Mouse (Mus musculus) neural tube, embryonic 11.5 days (tissue): Measurements from ENCODE around the gene Cyb5r1. TPM values are rescaled to one million over a fixed set of nuclear protein-coding genes. Genes with fewer than 3 reads are reported as not detected.
A peak's percentile ranks its signal among the peaks of the same experiment; 100 is the strongest.

Experiments used
- ATAC-seq: fragments of 200-750 bp; cut with Nextera tagmentation; 2 replicates; pipeline ENCODE4 v1.8.0; 2017; ENCODE audit warnings: moderate number of reproducible peaks, mild to moderate bottlenecking, moderate TSS enrichment, moderate library complexity; ENCODE audit not compliant: insufficient read depth, low FRiP score, low TSS enrichment
- DNase-seq: peaks from one replicate; pipeline ENCODE4 v3.0.0-alpha.2; 2015; ENCODE audit warnings: low spot score
- H3K27ac ChIP-seq: fragments of 300-500 bp; sonication (generic); 2 replicates; pipeline ENCODE4 v1.5.1; 2014; ENCODE audit warnings: low read depth, mild to moderate bottlenecking, low read length
- H3K27me3 ChIP-seq: fragments of 300-500 bp; sonication (generic); 2 replicates; pipeline ENCODE4 v1.6.1; 2014; ENCODE audit warnings: mild to moderate bottlenecking, low read length, mixed read lengths; ENCODE audit not compliant: control insufficient read depth, insufficient read depth
- H3K36me3 ChIP-seq: fragments of 300-500 bp; sonication (generic); 2 replicates; pipeline ENCODE4 v1.6.1; 2014; ENCODE audit warnings: mild to moderate bottlenecking, low read length, moderate library complexity, mixed read lengths; ENCODE audit not compliant: control insufficient read depth, insufficient read depth
- H3K4me1 ChIP-seq: fragments of 300-500 bp; sonication (generic); 2 replicates; pipeline ENCODE4 v1.6.1; 2014; ENCODE audit warnings: low read length, mixed read lengths; ENCODE audit not compliant: control insufficient read depth, insufficient read depth
- H3K4me2 ChIP-seq: fragments of 300-500 bp; sonication (generic); 2 replicates; pipeline ENCODE4 v1.6.1; 2014; ENCODE audit warnings: low read depth, mild to moderate bottlenecking, moderate library complexity
- H3K4me3 ChIP-seq: fragments of 300-500 bp; sonication (generic); 2 replicates; pipeline ENCODE4 v1.5.1; 2014; ENCODE audit warnings: low read depth, low read length
- H3K9ac ChIP-seq: fragments of 300-500 bp; sonication (generic); 2 replicates; pipeline ENCODE4 v1.6.1; 2014; ENCODE audit warnings: mild to moderate bottlenecking, low read length
- H3K9me3 ChIP-seq: fragments of 300-500 bp; sonication (generic); 2 replicates; pipeline ENCODE4 v1.6.1; 2016; ENCODE audit warnings: low read length; ENCODE audit not compliant: control insufficient read depth
- WGBS: fragments of 180-500 bp; shearing (Covaris S2); extraction: QIAGEN DNeasy Blood & Tissue Kit; methylation state at CpG from one replicate; pipeline ENCODE4 v1.1.7; 2014; 5-methylcytosine and 5-hydroxymethylcytosine counted together
- polyA plus RNA-seq: library from polyadenylated mRNA; unstranded; fragments of >200 nt; fragmentation: Nextera tagmentation; extraction: Ambion mirVana; gene quantifications from 2 replicates; pipeline ENCODE4 v1.2.1, GENCODE M21; 2014

Gene Cyb5r1
- polyA plus RNA-seq, 1 experiment from 2014 or later: 22.9 TPM

- H3K4me3 ChIP-seq: peak overlapping the region; percentile 80
- no peaks in the 10 kb centered on the region for H3K9me3 ChIP-seq
- 34% methylated on average over 8 of the region's 8 CpGs for WGBS
- no peak overlapping the region for H3K27ac ChIP-seq
- no peak for DNase-seq
- 0 out of 2 replicates have a peak, but pooled peaks have one; percentile 23 for ATAC-seq
- peaks cover 7% of the 10 kb centered on the region; the same call in 1 of the 2 replicates for H3K36me3 ChIP-seq
- H3K4me1 ChIP-seq: peaks cover 6% of the 10 kb centered on the region; the same call in 1 of the 2 replicates
- peak overlapping the region; percentile 74 for H3K4me2 ChIP-seq
- H3K27me3 ChIP-seq: no peaks in the 10 kb centered on the region
- peak overlapping the region; percentile 68 for H3K9ac ChIP-seq
These were observed 1.0 kb downstream of the Cyb5r1 start for GRCm38 (mm10) chr1:134406414-134406771.

GRCm38 (mm10) chr1:134408080-134408479 is 2.7 kb downstream of the Cyb5r1 start:
- Histone ChIP-seq H3K36me3 (peaks cover 7% of the 10 kb centered on the region; the same call in 1 of the 2 replicates), H3K27ac (no peak overlapping the region), H3K27me3 (no peaks in the 10 kb centered on the region), H3K4me1 (peaks cover 6% of the 10 kb centered on the region; the same call in 1 of the 2 replicates), H3K4me3 (no peak overlapping the region), H3K9ac (no peak overlapping the region), H3K9me3 (no peaks in the 10 kb centered on the region), H3K4me2 (no peak overlapping the region)
- 77% methylated on average over 8 of the region's 8 CpGs for WGBS
- DNase-seq: no peak
- ATAC-seq: no peak

- Histone ChIP-seq H3K36me3 (peaks cover 7% of the 10 kb centered on the region; the same call in 1 of the 2 replicates), H3K4me1 (peaks cover 7% of the 10 kb centered on the region; the same call in 1 of the 2 replicates), H3K9me3 (no peaks in the 10 kb centered on the region), H3K27me3 (no peaks in the 10 kb centered on the region), H3K4me2 (no peak overlapping the region), H3K27ac (no peak overlapping the region), H3K9ac (no peak overlapping the region), H3K4me3 (no peak overlapping the region)
- 90% methylated on average over 9 of the region's 9 CpGs for WGBS
- DNase-seq: no peak
- no peak for ATAC-seq
These were observed 6.6 kb downstream of the Cyb5r1 start for GRCm38 (mm10) chr1:134411706-134412629.

- Histone ChIP-seq H3K4me2 (no peak overlapping the region), H3K4me1 (peaks cover 7% of the 10 kb centered on the region; the same call in 1 of the 2 replicates), H3K27ac (no peak overlapping the region), H3K4me3 (no peak overlapping the region), H3K9ac (no peak overlapping the region), H3K27me3 (no peaks in the 10 kb centered on the region), H3K36me3 (peaks cover 5% of the 10 kb centered on the region; the same call in 1 of the 2 replicates), H3K9me3 (no peaks in the 10 kb centered on the region)
- 51% methylated on average over 2 of the region's 2 CpGs for WGBS
- DNase-seq: no peak
- ATAC-seq: no peak
These were observed 8.7 kb downstream of the Cyb5r1 start for GRCm38 (mm10) chr1:134414038-134414437.

- Histone ChIP-seq H3K4me3 (peak overlapping the region; percentile 80), H3K27ac (peak overlapping the region; percentile 76), H3K9me3 (no peaks in the 10 kb centered on the region), H3K4me2 (peak overlapping the region; percentile 65), H3K36me3 (0 out of 2 replicates have a peak, but pooled peaks cover under 1% of the 10 kb centered on the region), H3K27me3 (no peaks in the 10 kb centered on the region), H3K9ac (peak overlapping the region; percentile 30; the same call in 1 of the 2 replicates), H3K4me1 (peaks cover 7% of the 10 kb centered on the region; the same call in 1 of the 2 replicates)
- 12% methylated on average over 11 of the region's 11 CpGs for WGBS
- DNase-seq: no peak
- peak; percentile 40 for ATAC-seq
These were observed 9.3 kb downstream of the Cyb5r1 start for GRCm38 (mm10) chr1:134414501-134415167.

- ATAC-seq (peak; percentile 99), DNase-seq (peak; percentile 98)
- WGBS: 0% methylated on average over 70 of the region's 77 CpGs
- Histone ChIP-seq H3K4me2 (peak within 1 kb of the TSS; percentile 65), H3K9me3 (no peaks in the 10 kb centered on the region), H3K4me3 (peak within 1 kb of the TSS; percentile 80), H3K36me3 (no peaks in the 10 kb centered on the region), H3K27ac (peak within 1 kb of the TSS; percentile 91), H3K27me3 (no peaks in the 10 kb centered on the region), H3K9ac (peak within 1 kb of the TSS; percentile 88), H3K4me1 (peaks cover 7% of the 10 kb centered on the region; the same call in 1 of the 2 replicates)
These were observed 9.9 kb downstream of the Cyb5r1 start, which contains the start of gene Adipor1 for GRCm38 (mm10) chr1:134415168-134415831. TSS of gene Adipor1 (plus strand) at chr1:134415378.

- Histone ChIP-seq H3K4me1 (peaks cover 7% of the 10 kb centered on the region; the same call in 1 of the 2 replicates), H3K9ac (no peak overlapping the region), H3K4me3 (no peak overlapping the region), H3K27me3 (no peaks in the 10 kb centered on the region), H3K27ac (no peak overlapping the region), H3K36me3 (peaks cover 2% of the 10 kb centered on the region; the same call in 1 of the 2 replicates), H3K4me2 (no peak overlapping the region), H3K9me3 (no peaks in the 10 kb centered on the region)
- no peak for DNase-seq
- ATAC-seq: no peak
- WGBS: 89% methylated on average over 2 of the region's 2 CpGs
These were observed 13.1 kb downstream of the Cyb5r1 start for GRCm38 (mm10) chr1:134418414-134418975.

- H3K27me3 ChIP-seq: no peaks in the 10 kb centered on the region
- no peak overlapping the region for H3K9ac ChIP-seq
- WGBS: 70% methylated on average over 1 of the region's 1 CpGs
- no peak overlapping the region for H3K4me2 ChIP-seq
- H3K9me3 ChIP-seq: no peaks in the 10 kb centered on the region
- ATAC-seq: no peak
- no peak for DNase-seq
- H3K4me3 ChIP-seq: no peak overlapping the region
- H3K36me3 ChIP-seq: peaks cover 2% of the 10 kb centered on the region; the same call in 1 of the 2 replicates
- peaks cover 7% of the 10 kb centered on the region; the same call in 1 of the 2 replicates for H3K4me1 ChIP-seq
- no peak overlapping the region for H3K27ac ChIP-seq
These were observed 13.8 kb downstream of the Cyb5r1 start for GRCm38 (mm10) chr1:134419176-134419575.
